In genomic region chr13:21753524-21754285, GRCm38 (mm10) we compare ENCODE assay signal across 8 mouse cellular contexts. TPM values are rescaled to one million over a fixed set of nuclear protein-coding genes. Genes with fewer than 3 reads are reported as not detected.
DNase-seq lines count a peak whose midpoint lies in the region; ATAC-seq lines count a peak whose summit lies in the region.
"Not testable (repeated sequence)": the region's sequence is repeated elsewhere in the genome, so short reads cannot be mapped to it uniquely, and the experiment has no call there.

TSS of gene Hist1h2ak (minus strand) at chr13:21753827.
TSS of gene Hist1h2bn (plus strand) at chr13:21754123.

- H3K36me3 ChIP-seq in heart, embryonic 15.5 days; liver, embryonic 12.5 days; splenic B cell, adult 2 months (ENCODE audit: control insufficient read depth, insufficient read depth, low read length, poor library complexity, severe bottlenecking): not testable (repeated sequence)

- DNase-seq in c-Kit-negative CD71-positive TER-119-positive erythroid progenitor cells, embryonic 14.5 days (ENCODE audit: low read depth, low spot score): peak; percentile 97
- peak; percentile 76 for DNase-seq in fibroblast of lung, adult 2 months (ENCODE audit: low read depth)
- DNase-seq in kidney, postnatal 14 days: peak; percentile 84
- DNase-seq in naive thymus-derived CD4-positive, alpha-beta T cell, adult 2 months (ENCODE audit: low read depth): peak; percentile 93
- peak; percentile 95 for DNase-seq in splenic B cell, adult 2 months (ENCODE audit: low read depth, low spot score)

- H3K9ac ChIP-seq in heart, embryonic 15.5 days: peak within 1 kb of the TSS; percentile 60
- peak within 1 kb of the TSS; percentile 80 for H3K9ac ChIP-seq in liver, embryonic 12.5 days

- peak; percentile 90 for ATAC-seq in CD4-positive, CD25-positive, alpha-beta regulatory T cell, adult 4 months
- peak; percentile 92 for ATAC-seq in heart, embryonic 15.5 days (replicated peaks; ENCODE audit: insufficient number of reproducible peaks, insufficient read depth, low FRiP score, low read depth)
- peak; percentile 86 for ATAC-seq in liver, embryonic 12.5 days

- H3K27me3 ChIP-seq in heart, embryonic 15.5 days; liver, embryonic 12.5 days (replicated peaks); splenic B cell, adult 2 months (ENCODE audit: control insufficient read depth, insufficient read depth, low read length, poor library complexity, severe bottlenecking): not testable (repeated sequence)

- H3K4me2 ChIP-seq in heart, embryonic 15.5 days: peak within 1 kb of the TSS; percentile 74
- peak within 1 kb of the TSS; percentile 69 for H3K4me2 ChIP-seq in liver, embryonic 12.5 days

- peak within 1 kb of the TSS; percentile 92 for H3K27ac ChIP-seq in heart, embryonic 15.5 days
- peak within 1 kb of the TSS; percentile 99 for H3K27ac ChIP-seq in liver, embryonic 12.5 days

- not testable (repeated sequence) for H3K9me3 ChIP-seq in heart, embryonic 15.5 days (replicated peaks); liver, embryonic 12.5 days (replicated peaks)

- peak within 1 kb of the TSS; percentile 55 for H3K4me3 ChIP-seq in heart, embryonic 15.5 days
- peak within 1 kb of the TSS; percentile 56 for H3K4me3 ChIP-seq in liver, embryonic 12.5 days

- 1% methylated on average over 48 of the region's 50 CpGs for WGBS in heart, embryonic 15.5 days
- under 1% methylated on average over 49 of the region's 50 CpGs for WGBS in liver, embryonic 12.5 days (ENCODE audit: insufficient replicate concordance)

- peaks cover 25% of the 10 kb centered on the region for H3K4me1 ChIP-seq in heart, embryonic 15.5 days (replicated peaks)
- H3K4me1 ChIP-seq in liver, embryonic 12.5 days: peaks cover 34% of the 10 kb centered on the region

RNA-seq across cellular contexts. Expression of gene Hist1h2ak, which starts in this region (rescaled TPM):
- polyA plus RNA-seq in CD4-positive, CD25-positive, alpha-beta regulatory T cell, adult 4 months (2017; shearing (Covaris generic)): 1 to 10 TPM in 1 of 2 experiments, not detected in 1; 2.1 TPM
- 9.5 and 11.0 TPM in 2 replicates for polyA plus RNA-seq in heart, embryonic 15.5 days (2015; fragmentation: Nextera tagmentation; extraction: Ambion mirVana)
- 42.8 and 58.5 TPM in 2 replicates for polyA plus RNA-seq in liver, embryonic 12.5 days (2016; fragmentation: Nextera tagmentation; extraction: Ambion mirVana)

RNA-seq across cellular contexts. Expression of gene Hist1h2bn, which starts in this region (rescaled TPM):
- polyA plus RNA-seq in CD4-positive, CD25-positive, alpha-beta regulatory T cell, adult 4 months (2017; shearing (Covaris generic)): 1 to 10 TPM in 1 of 2 experiments, not detected in 1; 5.6 TPM
- polyA plus RNA-seq in heart, embryonic 15.5 days (2015; fragmentation: Nextera tagmentation; extraction: Ambion mirVana): 2.0 and 3.0 TPM in 2 replicates
- polyA plus RNA-seq in liver, embryonic 12.5 days (2016; fragmentation: Nextera tagmentation; extraction: Ambion mirVana): 8.6 and 8.9 TPM in 2 replicates

Comparison
In these comparisons a context has a peak if more than half of its experiments do, and no peak if none do; other contexts are left out.
1. Peak in every context shown above with its lines: DNase-seq, ATAC-seq, H3K4me3 ChIP-seq and H3K27ac ChIP-seq.